Mouse (Mus musculus) v-Abl transformed pro-B cells (cell line): ENCODE results near the gene Rbfox3.

ENCODE experiments used
- in situ Hi-C, 2 experiments: fragments of 400-800 bp; cut with MboI; formaldehyde crosslinking; loops; one replicate each; pipeline ENCODE4 v1.15.1; 2025; ENCODE audit not compliant: unreplicated experiment in 2 of 2

Rbfox3 gene

GRCm38 (mm10) chr11:118469509-118470160 lies 441.8 kb downstream of the Rbfox3 start:
- in situ Hi-C loops: no loop called here

GRCm38 (mm10) chr11:118467441-118468035 lies 443.9 kb downstream of the Rbfox3 start:
- in situ Hi-C loops: no loop called here

GRCm38 (mm10) chr11:118460280-118460679 lies 451.1 kb downstream of the Rbfox3 start:
- in situ Hi-C loops: no loop called here

GRCm38 (mm10) chr11:118459536-118459935 lies 451.9 kb downstream of the Rbfox3 start:
- in situ Hi-C loops: no loop called here

GRCm38 (mm10) chr11:118459051-118459450 lies 452.3 kb downstream of the Rbfox3 start:
- in situ Hi-C loops: no loop called here

- in situ Hi-C loops: no loop called here
Observed at GRCm38 (mm10) chr11:118456937-118457336, 454.5 kb downstream of the Rbfox3 start.

GRCm38 (mm10) chr11:118455788-118456187 lies 455.6 kb downstream of the Rbfox3 start:
- in situ Hi-C loops: no loop called here

- in situ Hi-C loops: no loop called here
Observed at GRCm38 (mm10) chr11:118453886-118454671, 457.3 kb downstream of the Rbfox3 start.

- in situ Hi-C loops: no loop called here
Observed at GRCm38 (mm10) chr11:118452955-118453354, 458.4 kb downstream of the Rbfox3 start.

GRCm38 (mm10) chr11:118451211-118451610 lies 460.2 kb downstream of the Rbfox3 start:
- in situ Hi-C loops: no loop called here

- in situ Hi-C loops: loop anchor here (5.0 to 25.0 kb wide), 5 partner anchors 34 to 586 kb away; partner anchors contain the start of genes Tha1 (in 1 of the 2) and Tmem235 (in 1 of the 2)
Observed at GRCm38 (mm10) chr11:118448385-118448784, 463.0 kb downstream of the Rbfox3 start.

- in situ Hi-C loops: loop anchor here (5.0 to 25.0 kb wide), 5 partner anchors 35 to 585 kb away; partner anchors contain the start of genes Tha1 (in 1 of the 2) and Tmem235 (in 1 of the 2)
Observed at GRCm38 (mm10) chr11:118447346-118447745, 464.1 kb downstream of the Rbfox3 start.

- in situ Hi-C loops: loop anchor here (5.0 to 25.0 kb wide), 5 partner anchors 36 to 584 kb away; partner anchors contain the start of genes Tha1 (in 1 of the 2) and Tmem235 (in 1 of the 2)
Observed at GRCm38 (mm10) chr11:118445843-118446242, 465.6 kb downstream of the Rbfox3 start.

- in situ Hi-C loops: loop anchor here (5.0 to 25.0 kb wide), 3 partner anchors 356 to 581 kb away; partner anchors contain the start of genes Tha1 (in 1 of the 2) and Tmem235 (in 1 of the 2)
Observed at GRCm38 (mm10) chr11:118443201-118443970, 468.0 kb downstream of the Rbfox3 start.

- in situ Hi-C loops: loop anchor here (5.0 to 25.0 kb wide), 3 partner anchors 355 to 580 kb away; partner anchors contain the start of genes Tha1 (in 1 of the 2) and Tmem235 (in 1 of the 2)
Observed at GRCm38 (mm10) chr11:118442691-118443090, 468.7 kb downstream of the Rbfox3 start.
